Mouse (Mus musculus) C2C12 (cell line): Measurements from ENCODE around the gene Tada3. TPM values are rescaled to one million over a fixed set of nuclear protein-coding genes. Genes with fewer than 3 reads are reported as not detected.
A peak's percentile ranks its signal among the peaks of the same experiment; 100 is the strongest.

ENCODE experiments used
- H3K27me3 ChIP-seq: one replicate; pipeline ENCODE4 v1.6.1; 2011; ENCODE audit not compliant: control insufficient read depth, insufficient read depth, insufficient read length
- H3K36me3 ChIP-seq: one replicate; pipeline ENCODE4 v1.6.1; 2011; ENCODE audit not compliant: control insufficient read depth, insufficient read depth
- H3K4me3 ChIP-seq: one replicate; pipeline ENCODE4 v1.5.1; 2011; ENCODE audit warnings: mild to moderate bottlenecking, control low read depth; ENCODE audit not compliant: poor library complexity, insufficient read depth, severe bottlenecking
- H3K79me2 ChIP-seq: one replicate; pipeline ENCODE4 v1.6.1; 2011; ENCODE audit not compliant: control insufficient read depth, insufficient read depth
- H3K79me3 ChIP-seq: one replicate; pipeline ENCODE4 v1.6.1; 2011; ENCODE audit warnings: low read depth, control low read depth
- H3ac ChIP-seq: one replicate; pipeline ENCODE3; 2011; ENCODE audit warnings: low read depth; ENCODE audit not compliant: control insufficient read depth, insufficient read length
- CEBPB ChIP-seq: IDR thresholded peaks from one replicate; pipeline ENCODE4 v1.6.1; 2011; ENCODE audit warnings: low read depth, mild to moderate bottlenecking, control low read depth, moderate library complexity
- CTCF ChIP-seq: IDR thresholded peaks from one replicate; pipeline ENCODE4 v1.5.1; 2011; ENCODE audit not compliant: control insufficient read depth, insufficient read depth, insufficient read length
- FOSL1 ChIP-seq: IDR thresholded peaks from one replicate; pipeline ENCODE4 v1.8.0; 2011; ENCODE audit warnings: mild to moderate bottlenecking, low read length; ENCODE audit not compliant: poor library complexity, insufficient read depth, severe bottlenecking
- MAX ChIP-seq: IDR thresholded peaks from one replicate; pipeline ENCODE4 v1.6.1; 2011; ENCODE audit warnings: mild to moderate bottlenecking, control low read depth
- MYOD1 ChIP-seq: IDR thresholded peaks from one replicate; pipeline ENCODE4 v1.6.1; 2011; ENCODE audit warnings: low read depth; ENCODE audit not compliant: control insufficient read depth, insufficient read length
- MYOG ChIP-seq: IDR thresholded peaks from one replicate; pipeline ENCODE4 v1.6.1; 2011; ENCODE audit not compliant: control insufficient read depth, insufficient read length; ENCODE audit errors: extremely low read depth
- USF1 ChIP-seq: IDR thresholded peaks from one replicate; pipeline ENCODE4 v1.6.1; 2011; ENCODE audit warnings: low read depth, mild to moderate bottlenecking, control low read depth, moderate library complexity
- polyA plus RNA-seq: library from polyadenylated mRNA; unstranded; fragments of >200 nt; fragmentation: generic; extraction: Trizol; gene quantifications from one replicate; pipeline ENCODE4 v1.2.1, GENCODE M21; 2012; ENCODE audit warnings: missing spikeins

Gene Tada3
- polyA plus RNA-seq, 1 experiment = 31.7 TPM

- no peak overlapping the region for H3ac ChIP-seq
- TF ChIP-seq MAX (no peak), MYOG (no peak), CEBPB (no peak), FOSL1 (no peak), USF1 (no peak), MYOD1 (no peak), CTCF (no peak)
- H3K27me3 ChIP-seq = no peaks in the 10 kb centered on the region
- H3K79me2 ChIP-seq = peaks cover 34% of the 10 kb centered on the region
- peaks cover 24% of the 10 kb centered on the region for H3K79me3 ChIP-seq
- no peak overlapping the region for H3K4me3 ChIP-seq
- H3K36me3 ChIP-seq = peaks cover 99% of the 10 kb centered on the region
Measured at GRCm38 (mm10) chr6:113385160-113385714, 7.6 kb upstream of the Tada3 start.

- H3ac ChIP-seq = no peak overlapping the region
- H3K79me3 ChIP-seq = peaks cover 32% of the 10 kb centered on the region
- H3K27me3 ChIP-seq = no peaks in the 10 kb centered on the region
- H3K36me3 ChIP-seq = peaks cover 98% of the 10 kb centered on the region
- no peak overlapping the region for H3K4me3 ChIP-seq
- H3K79me2 ChIP-seq = peaks cover 42% of the 10 kb centered on the region
- TF ChIP-seq MYOG = no peak
- no peak for TF ChIP-seq CTCF
- no peak for TF ChIP-seq MAX
- TF ChIP-seq CEBPB = no peak
- no peak for TF ChIP-seq FOSL1
- no peak for TF ChIP-seq MYOD1
- TF ChIP-seq USF1 = no peak
Measured at GRCm38 (mm10) chr6:113384351-113384927, 6.8 kb upstream of the Tada3 start.

GRCm38 (mm10) chr6:113380480-113380879 is 2.8 kb upstream of the Tada3 start:
- H3K79me2 ChIP-seq = peaks cover 57% of the 10 kb centered on the region
- H3K36me3 ChIP-seq = peaks cover 64% of the 10 kb centered on the region
- H3K79me3 ChIP-seq = peaks cover 45% of the 10 kb centered on the region
- no peak overlapping the region for H3K4me3 ChIP-seq
- no peaks in the 10 kb centered on the region for H3K27me3 ChIP-seq
- TF ChIP-seq CTCF (no peak), MAX (no peak), USF1 (no peak), CEBPB (no peak), MYOG (no peak), FOSL1 (no peak)
- H3ac ChIP-seq = no peak overlapping the region

- Histone ChIP-seq H3K27me3 (no peaks in the 10 kb centered on the region), H3K36me3 (peaks cover 55% of the 10 kb centered on the region), H3K79me2 (peaks cover 57% of the 10 kb centered on the region), H3K4me3 (peak overlapping the region; percentile 100), H3ac (peak overlapping the region; percentile 21), H3K79me3 (peaks cover 41% of the 10 kb centered on the region)
- TF ChIP-seq FOSL1 = no peak
- TF ChIP-seq MAX = no peak
- TF ChIP-seq MYOG = no peak
- TF ChIP-seq CTCF = no peak
- TF ChIP-seq CEBPB = no peak
Measured at GRCm38 (mm10) chr6:113379246-113379645, 1.6 kb upstream of the Tada3 start.

- Histone ChIP-seq H3K27me3 (no peaks in the 10 kb centered on the region), H3K4me3 (peak overlapping the region; percentile 100), H3K79me3 (peaks cover 40% of the 10 kb centered on the region), H3K79me2 (peaks cover 43% of the 10 kb centered on the region), H3K36me3 (peaks cover 41% of the 10 kb centered on the region), H3ac (peak overlapping the region; percentile 49)
- TF ChIP-seq MYOD1 (no peak), USF1 (no peak), MAX (no peak), FOSL1 (no peak), MYOG (no peak), CTCF (no peak), CEBPB (no peak)
Measured at GRCm38 (mm10) chr6:113377172-113377495, 549 bp downstream of the Tada3 start.

GRCm38 (mm10) chr6:113373491-113373890 is 4.2 kb downstream of the Tada3 start:
- H3K79me3 ChIP-seq = peaks cover 5% of the 10 kb centered on the region
- H3K27me3 ChIP-seq = no peaks in the 10 kb centered on the region
- no peak overlapping the region for H3ac ChIP-seq
- H3K79me2 ChIP-seq = peaks cover 6% of the 10 kb centered on the region
- TF ChIP-seq MAX (no peak), USF1 (no peak), MYOG (no peak)
- peaks cover 26% of the 10 kb centered on the region for H3K36me3 ChIP-seq
- H3K4me3 ChIP-seq = no peak overlapping the region
